In genomic region chr19:21884385-21884784, GRCm38 (mm10) we compare ENCODE assay signal across 12 mouse cellular contexts.
DNase-seq lines count a peak whose midpoint lies in the region; ATAC-seq and TF ChIP-seq lines count a peak whose summit lies in the region.
"Had no signal": no experiment of that assay in that cellular context is flagged by ENCODE, and none has a peak within 500 bp of the region (broad histone marks: within the 10 kb centered on the region; RNA-seq: fewer than 3 reads in every experiment).

No protein-coding gene starts in this region.

- peaks cover 11% of the 10 kb centered on the region; the same call in 1 of the 2 replicates for H3K4me1 ChIP-seq in midbrain, embryonic 13.5 days (replicated peaks)
- no peaks in the 10 kb centered on the region for H3K4me1 ChIP-seq in midbrain, embryonic 11.5 days (ENCODE audit: control insufficient read depth, insufficient read depth, low read length)
- no peaks in the 10 kb centered on the region for H3K4me1 ChIP-seq in hindbrain, postnatal 0 days (ENCODE audit: insufficient read depth, low read length)
- H3K4me1 ChIP-seq in embryonic facial prominence, embryonic 10.5 days = peaks cover 11% of the 10 kb centered on the region
- H3K4me1 ChIP-seq: intestine, embryonic 15.5 days had no signal

- 0 out of 2 replicates have a peak, but pooled peaks have one; percentile 37 for ATAC-seq in midbrain, embryonic 13.5 days
- ATAC-seq in midbrain, embryonic 11.5 days (ENCODE audit: low FRiP score) = no peak
- peak; percentile 88 for ATAC-seq in hindbrain, postnatal 0 days
- ATAC-seq: intestine, embryonic 15.5 days; liver, postnatal 0 days had no signal

- 51% methylated on average over 4 of the region's 4 CpGs for WGBS in midbrain, embryonic 13.5 days
- WGBS in midbrain, embryonic 11.5 days = 55% methylated on average over 4 of the region's 4 CpGs
- WGBS in hindbrain, postnatal 0 days = 14% methylated on average over 4 of the region's 4 CpGs
- WGBS in embryonic facial prominence, embryonic 10.5 days = 65% methylated on average over 4 of the region's 4 CpGs

- H3K27me3 ChIP-seq in midbrain, embryonic 13.5 days = no peaks in the 10 kb centered on the region
- no peaks in the 10 kb centered on the region for H3K27me3 ChIP-seq in midbrain, embryonic 11.5 days (ENCODE audit: control insufficient read depth, insufficient read depth, low read length)
- H3K27me3 ChIP-seq in hindbrain, postnatal 0 days (ENCODE audit: insufficient read depth, low read length) = no peaks in the 10 kb centered on the region
- H3K27me3 ChIP-seq in embryonic facial prominence, embryonic 10.5 days (replicated peaks; ENCODE audit: low read depth, poor library complexity, severe bottlenecking) = no peaks in the 10 kb centered on the region
- H3K27me3 ChIP-seq: embryonic facial prominence, embryonic 15.5 days; intestine, embryonic 15.5 days; neural tube, embryonic 12.5 days had no signal

- H3K27ac ChIP-seq in gastrocnemius, adult 2 months = 0 out of 2 replicates have a peak overlapping the region, but pooled peaks have one; percentile 40
- H3K27ac ChIP-seq in midbrain, embryonic 13.5 days = no peak overlapping the region
- H3K27ac ChIP-seq in midbrain, embryonic 11.5 days (ENCODE audit: low read depth, low read length) = no peak overlapping the region
- H3K27ac ChIP-seq in hindbrain, postnatal 0 days = no peak overlapping the region
- no peak overlapping the region for H3K27ac ChIP-seq in embryonic facial prominence, embryonic 10.5 days (replicated peaks)
- H3K27ac ChIP-seq: embryonic facial prominence, embryonic 15.5 days; intestine, embryonic 15.5 days; neural tube, embryonic 12.5 days had no signal

- no peak overlapping the region for H3K4me2 ChIP-seq in midbrain, embryonic 13.5 days (replicated peaks)
- H3K4me2 ChIP-seq in midbrain, embryonic 11.5 days = no peak overlapping the region
- no peak overlapping the region for H3K4me2 ChIP-seq in hindbrain, postnatal 0 days (ENCODE audit: low read depth, low read length)
- H3K4me2 ChIP-seq: embryonic facial prominence, embryonic 15.5 days; intestine, embryonic 15.5 days; neural tube, embryonic 12.5 days had no signal

- H3K9me3 ChIP-seq in midbrain, embryonic 13.5 days = no peaks in the 10 kb centered on the region
- no peaks in the 10 kb centered on the region for H3K9me3 ChIP-seq in midbrain, embryonic 11.5 days (ENCODE audit: control insufficient read depth, low read length)
- H3K9me3 ChIP-seq in hindbrain, postnatal 0 days (ENCODE audit: low read length) = no peaks in the 10 kb centered on the region
- H3K9me3 ChIP-seq in embryonic facial prominence, embryonic 10.5 days = no peaks in the 10 kb centered on the region
- H3K9me3 ChIP-seq: embryonic facial prominence, embryonic 15.5 days; intestine, embryonic 15.5 days; neural tube, embryonic 12.5 days had no signal

- intact Hi-C loops in gastrocnemius, adult 2 months (cut with DNase I) = no loop called here

- H3K4me3 ChIP-seq in gastrocnemius, adult 2 months = no peak overlapping the region
- no peak overlapping the region for H3K4me3 ChIP-seq in midbrain, embryonic 13.5 days (replicated peaks)
- H3K4me3 ChIP-seq in midbrain, embryonic 11.5 days (ENCODE audit: low read depth, low read length) = no peak overlapping the region
- H3K4me3 ChIP-seq in hindbrain, postnatal 0 days (ENCODE audit: low read length) = no peak overlapping the region
- H3K4me3 ChIP-seq in embryonic facial prominence, embryonic 10.5 days = no peak overlapping the region
- H3K4me3 ChIP-seq: embryonic facial prominence, embryonic 15.5 days; intestine, embryonic 15.5 days; neural tube, embryonic 12.5 days had no signal

- DNase-seq in gastrocnemius, adult 2 months = no peak
- DNase-seq in gastrocnemius, postnatal 25 days = no peak
- no peak for DNase-seq in midbrain, embryonic 11.5 days (ENCODE audit: low spot score, missing footprints)
- peak; percentile 56 for DNase-seq in cerebellum, adult 9-11 months
- peak; percentile 70 for DNase-seq in hindbrain, postnatal 0 days (ENCODE audit: low spot score)
- DNase-seq in embryonic facial prominence, embryonic 10.5 days (ENCODE audit: low spot score) = no peak
- DNase-seq in spleen, postnatal 14 days (ENCODE audit: low spot score in 2 of 2) = no peak
- DNase-seq: liver, postnatal 0 days had no signal

- TF ChIP-seq CTCF in gastrocnemius, adult 2 months (IDR thresholded peaks at IDR 0.05) = no peak
- no peak for TF ChIP-seq CTCF in hindbrain, postnatal 0 days (IDR thresholded peaks at IDR 0.05; ENCODE audit: low read depth)

- H3K36me3 ChIP-seq in midbrain, embryonic 13.5 days = no peaks in the 10 kb centered on the region
- H3K36me3 ChIP-seq in midbrain, embryonic 11.5 days (ENCODE audit: control insufficient read depth, insufficient read depth, low read length) = no peaks in the 10 kb centered on the region
- no peaks in the 10 kb centered on the region for H3K36me3 ChIP-seq in hindbrain, postnatal 0 days (ENCODE audit: insufficient read depth, low read length)
- H3K36me3 ChIP-seq in embryonic facial prominence, embryonic 10.5 days (replicated peaks) = no peaks in the 10 kb centered on the region
- H3K36me3 ChIP-seq: embryonic facial prominence, embryonic 15.5 days; intestine, embryonic 15.5 days; neural tube, embryonic 12.5 days had no signal

- H3K9ac ChIP-seq in midbrain, embryonic 13.5 days (replicated peaks) = no peak overlapping the region
- no peak overlapping the region for H3K9ac ChIP-seq in midbrain, embryonic 11.5 days (ENCODE audit: low read length)
- H3K9ac ChIP-seq in hindbrain, postnatal 0 days (replicated peaks; ENCODE audit: low read length) = no peak overlapping the region
- H3K9ac ChIP-seq: embryonic facial prominence, embryonic 15.5 days; intestine, embryonic 15.5 days; liver, postnatal 0 days; neural tube, embryonic 12.5 days had no signal

Comparison
In these comparisons a context has a peak if more than half of its experiments do, and no peak if none do; other contexts are left out.
1. DNase-seq: peak in cerebellum, adult 9-11 months (single experiment) and hindbrain, postnatal 0 days (single experiment); none in gastrocnemius, adult 2 months (single experiment), gastrocnemius, postnatal 25 days (single experiment), midbrain, embryonic 11.5 days (single experiment), embryonic facial prominence, embryonic 10.5 days (single experiment) and spleen, postnatal 14 days (0 of 2).